Mouse (Mus musculus) neural tube, embryonic 12.5 days (tissue): ENCODE results near the gene Rab38. TPM values are rescaled to one million over a fixed set of nuclear protein-coding genes. Genes with fewer than 3 reads are reported as not detected.

Experiments
- ATAC-seq: fragments of 200-750 bp; cut with Nextera tagmentation; 2 replicates; pipeline ENCODE4 v1.8.0; 2017; ENCODE audit warnings: low read depth, mild to moderate bottlenecking, moderate TSS enrichment, moderate library complexity; ENCODE audit not compliant: low FRiP score
- H3K27ac ChIP-seq: fragments of 300-500 bp; sonication (generic); 2 replicates; pipeline ENCODE4 v1.5.1; 2016
- H3K27me3 ChIP-seq: fragments of 300-500 bp; sonication (generic); replicated peaks from 2 replicates; pipeline ENCODE4 v1.6.1; 2016; ENCODE audit warnings: mild to moderate bottlenecking
- H3K36me3 ChIP-seq: fragments of 300-500 bp; sonication (generic); 2 replicates; pipeline ENCODE4 v1.6.1; 2016; ENCODE audit warnings: mild to moderate bottlenecking
- H3K4me1 ChIP-seq: fragments of 300-500 bp; sonication (generic); 2 replicates; pipeline ENCODE4 v1.6.1; 2016
- H3K4me2 ChIP-seq: fragments of 300-500 bp; sonication (generic); replicated peaks from 2 replicates; pipeline ENCODE4 v1.6.1; 2016; ENCODE audit warnings: mild to moderate bottlenecking
- H3K4me3 ChIP-seq: fragments of 300-500 bp; sonication (generic); 2 replicates; pipeline ENCODE4 v1.5.1; 2016
- H3K9ac ChIP-seq: fragments of 300-500 bp; sonication (generic); 2 replicates; pipeline ENCODE4 v1.6.1; 2016; ENCODE audit warnings: mild to moderate bottlenecking
- H3K9me3 ChIP-seq: fragments of 300-500 bp; sonication (generic); 2 replicates; pipeline ENCODE4 v1.6.1; 2016; ENCODE audit warnings: mild to moderate bottlenecking
- WGBS: fragments of 180-500 bp; shearing (Covaris S2); methylation state at CpG from one replicate; pipeline ENCODE4 v1.1.7; 2016; 5-methylcytosine and 5-hydroxymethylcytosine counted together
- polyA plus RNA-seq: library from polyadenylated mRNA; unstranded; fragments of >200 nt; fragmentation: Nextera tagmentation; extraction: Ambion mirVana; gene quantifications from 2 replicates; pipeline ENCODE4 v1.2.1, GENCODE M21; 2016

Rab38 gene
- 2.2 and 2.4 TPM in 2 replicates for polyA plus RNA-seq

GRCm38 (mm10) chr7:88429786-88430691, at the start of gene Rab38:
Gene Rab38 (plus strand): TSS chr7:88430273.
- peak within 1 kb of the TSS; percentile 47 for H3K4me3 ChIP-seq
- H3K4me1 ChIP-seq = peaks cover 4% of the 10 kb centered on the region; the same call in 1 of the 2 replicates
- H3K9me3 ChIP-seq = no peaks in the 10 kb centered on the region
- H3K36me3 ChIP-seq = no peaks in the 10 kb centered on the region
- H3K27me3 ChIP-seq = 0 out of 2 replicates have a peak, but pooled peaks cover 2% of the 10 kb centered on the region
- H3K4me2 ChIP-seq = peak within 1 kb of the TSS; percentile 95
- WGBS = 1% methylated on average over 35 of the region's 35 CpGs
- peak; percentile 86 for ATAC-seq
- no peak within 1 kb of the TSS for H3K27ac ChIP-seq
- peak within 1 kb of the TSS; percentile 38; the same call in 1 of the 2 replicates for H3K9ac ChIP-seq

GRCm38 (mm10) chr7:88394568-88394967, 35.5 kb upstream of the Rab38 start:
- Histone ChIP-seq H3K4me1 (no peaks in the 10 kb centered on the region), H3K27ac (no peak overlapping the region), H3K4me3 (no peak overlapping the region), H3K9ac (no peak overlapping the region), H3K9me3 (no peaks in the 10 kb centered on the region), H3K27me3 (no peaks in the 10 kb centered on the region), H3K36me3 (no peaks in the 10 kb centered on the region), H3K4me2 (no peak overlapping the region)
- ATAC-seq = no peak
- WGBS = 72% methylated on average over 1 of the region's 1 CpGs

GRCm38 (mm10) chr7:88395745-88396144, 34.3 kb upstream of the Rab38 start:
- 55% methylated on average over 2 of the region's 2 CpGs for WGBS
- ATAC-seq = no peak
- Histone ChIP-seq H3K4me3 (no peak overlapping the region), H3K36me3 (no peaks in the 10 kb centered on the region), H3K9ac (no peak overlapping the region), H3K9me3 (no peaks in the 10 kb centered on the region), H3K4me2 (no peak overlapping the region), H3K4me1 (no peaks in the 10 kb centered on the region), H3K27ac (no peak overlapping the region), H3K27me3 (no peaks in the 10 kb centered on the region)

- Histone ChIP-seq H3K4me2 (no peak overlapping the region), H3K9ac (no peak overlapping the region), H3K27ac (no peak overlapping the region), H3K4me3 (no peak overlapping the region), H3K4me1 (no peaks in the 10 kb centered on the region), H3K36me3 (no peaks in the 10 kb centered on the region), H3K27me3 (no peaks in the 10 kb centered on the region), H3K9me3 (no peaks in the 10 kb centered on the region)
- ATAC-seq = no peak
- 90% methylated on average over 1 of the region's 1 CpGs for WGBS
Observed at GRCm38 (mm10) chr7:88405311-88405710, 24.8 kb upstream of the Rab38 start.

GRCm38 (mm10) chr7:88406466-88406865, 23.6 kb upstream of the Rab38 start:
- Histone ChIP-seq H3K27ac (no peak overlapping the region), H3K4me1 (no peaks in the 10 kb centered on the region), H3K27me3 (no peaks in the 10 kb centered on the region), H3K4me3 (no peak overlapping the region), H3K9me3 (no peaks in the 10 kb centered on the region), H3K36me3 (no peaks in the 10 kb centered on the region), H3K4me2 (no peak overlapping the region), H3K9ac (no peak overlapping the region)
- no peak for ATAC-seq
- WGBS = 73% methylated on average over 2 of the region's 2 CpGs

- ATAC-seq = no peak
- Histone ChIP-seq H3K27me3 (no peaks in the 10 kb centered on the region), H3K36me3 (no peaks in the 10 kb centered on the region), H3K9me3 (no peaks in the 10 kb centered on the region), H3K4me1 (no peaks in the 10 kb centered on the region), H3K4me3 (no peak overlapping the region), H3K27ac (no peak overlapping the region), H3K4me2 (no peak overlapping the region), H3K9ac (no peak overlapping the region)
Observed at GRCm38 (mm10) chr7:88421821-88422220, 8.3 kb upstream of the Rab38 start.

- H3K4me3 ChIP-seq = no peak overlapping the region
- no peak overlapping the region for H3K4me2 ChIP-seq
- no peaks in the 10 kb centered on the region for H3K36me3 ChIP-seq
- no peak overlapping the region for H3K9ac ChIP-seq
- H3K27me3 ChIP-seq = no peaks in the 10 kb centered on the region
- H3K27ac ChIP-seq = no peak overlapping the region
- no peaks in the 10 kb centered on the region for H3K4me1 ChIP-seq
- no peak for ATAC-seq
- 82% methylated on average over 2 of the region's 2 CpGs for WGBS
- H3K9me3 ChIP-seq = no peaks in the 10 kb centered on the region
Observed at GRCm38 (mm10) chr7:88423889-88424288, 6.2 kb upstream of the Rab38 start.

GRCm38 (mm10) chr7:88425744-88426143, 4.3 kb upstream of the Rab38 start:
- Histone ChIP-seq H3K9ac (no peak overlapping the region), H3K27ac (no peak overlapping the region), H3K4me2 (no peak overlapping the region), H3K27me3 (0 out of 2 replicates have a peak, but pooled peaks cover 2% of the 10 kb centered on the region), H3K9me3 (no peaks in the 10 kb centered on the region), H3K36me3 (no peaks in the 10 kb centered on the region), H3K4me3 (no peak overlapping the region), H3K4me1 (peaks cover 4% of the 10 kb centered on the region; the same call in 1 of the 2 replicates)
- 84% methylated on average over 3 of the region's 3 CpGs for WGBS
- no peak for ATAC-seq

GRCm38 (mm10) chr7:88427484-88427883, 2.6 kb upstream of the Rab38 start:
- Histone ChIP-seq H3K4me1 (peaks cover 4% of the 10 kb centered on the region; the same call in 1 of the 2 replicates), H3K27me3 (0 out of 2 replicates have a peak, but pooled peaks cover 2% of the 10 kb centered on the region), H3K4me3 (no peak overlapping the region), H3K36me3 (no peaks in the 10 kb centered on the region), H3K4me2 (no peak overlapping the region), H3K9ac (no peak overlapping the region), H3K9me3 (no peaks in the 10 kb centered on the region), H3K27ac (no peak overlapping the region)
- ATAC-seq = no peak
- WGBS = 93% methylated on average over 3 of the region's 3 CpGs

GRCm38 (mm10) chr7:88430692-88431084, 615 bp downstream of the Rab38 start:
- Histone ChIP-seq H3K27me3 (0 out of 2 replicates have a peak, but pooled peaks cover 2% of the 10 kb centered on the region), H3K9ac (no peak overlapping the region), H3K9me3 (no peaks in the 10 kb centered on the region), H3K4me3 (peak overlapping the region; percentile 47), H3K4me1 (peaks cover 4% of the 10 kb centered on the region; the same call in 1 of the 2 replicates), H3K27ac (no peak overlapping the region), H3K4me2 (peak overlapping the region; percentile 95), H3K36me3 (no peaks in the 10 kb centered on the region)
- WGBS = 5% methylated on average over 13 of the region's 13 CpGs
- ATAC-seq = no peak

GRCm38 (mm10) chr7:88440301-88440700, 10.2 kb downstream of the Rab38 start:
- Histone ChIP-seq H3K4me3 (no peak overlapping the region), H3K9ac (no peak overlapping the region), H3K9me3 (no peaks in the 10 kb centered on the region), H3K36me3 (no peaks in the 10 kb centered on the region), H3K4me2 (no peak overlapping the region), H3K27me3 (no peaks in the 10 kb centered on the region), H3K4me1 (no peaks in the 10 kb centered on the region), H3K27ac (no peak overlapping the region)
- no peak for ATAC-seq

- Histone ChIP-seq H3K4me3 (no peak overlapping the region), H3K4me2 (no peak overlapping the region), H3K36me3 (no peaks in the 10 kb centered on the region), H3K9me3 (no peaks in the 10 kb centered on the region), H3K4me1 (no peaks in the 10 kb centered on the region), H3K9ac (no peak overlapping the region), H3K27me3 (no peaks in the 10 kb centered on the region), H3K27ac (no peak overlapping the region)
- ATAC-seq = no peak
Observed at GRCm38 (mm10) chr7:88442649-88443048, 12.6 kb downstream of the Rab38 start.

GRCm38 (mm10) chr7:88443435-88443834, 13.4 kb downstream of the Rab38 start:
- 82% methylated on average over 4 of the region's 4 CpGs for WGBS

More at GRCm38 (mm10) chr7:88443435-88443834, 13.4 kb downstream of the Rab38 start:
- H3K4me2 ChIP-seq = no peak overlapping the region
- no peak for ATAC-seq
- no peak overlapping the region for H3K9ac ChIP-seq
- H3K27ac ChIP-seq = no peak overlapping the region
- no peaks in the 10 kb centered on the region for H3K4me1 ChIP-seq
- H3K27me3 ChIP-seq = no peaks in the 10 kb centered on the region
- H3K36me3 ChIP-seq = no peaks in the 10 kb centered on the region
- H3K4me3 ChIP-seq = no peak overlapping the region
- no peaks in the 10 kb centered on the region for H3K9me3 ChIP-seq
